Comparison of ENCODE assay signal across 9 mouse cellular contexts in the genomic region with DNA sequence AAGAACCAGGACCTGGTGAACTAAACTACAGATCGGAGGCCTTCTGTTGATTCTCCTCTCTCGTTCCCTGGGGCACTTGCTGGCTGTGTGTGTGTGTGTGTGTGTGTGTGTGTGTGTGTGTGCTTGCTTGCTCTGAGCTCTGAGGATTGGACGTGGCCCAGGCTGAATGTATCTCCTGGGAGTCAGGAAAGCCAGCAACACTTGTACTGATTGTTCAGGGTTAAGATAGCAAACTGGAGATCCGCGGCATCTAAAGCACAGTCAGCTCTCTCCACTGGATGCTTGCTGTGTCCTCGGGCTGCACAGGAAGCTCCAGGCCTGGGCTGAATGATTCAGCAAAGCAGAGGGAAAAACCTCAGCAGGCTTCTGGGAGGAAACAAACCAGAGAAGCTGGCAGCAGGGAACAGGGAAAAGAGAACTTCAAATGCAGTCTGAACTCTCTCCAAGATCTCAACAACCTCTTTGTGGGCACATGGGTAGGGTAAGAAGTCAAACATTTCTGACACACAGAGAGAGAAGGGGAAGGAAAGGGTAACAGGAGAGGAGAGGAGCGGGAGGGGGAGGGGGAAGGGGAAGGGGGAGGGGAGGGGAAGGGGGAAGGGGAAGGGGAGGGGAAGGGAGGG. TPM values are rescaled to one million over a fixed set of nuclear protein-coding genes. Genes with fewer than 3 reads are reported as not detected.
DNase-seq lines count a peak whose midpoint lies in the region; ATAC-seq lines count a peak whose summit lies in the region.
"Had no signal": no experiment of that assay in that cellular context is flagged by ENCODE, and none has a peak within 500 bp of the region (broad histone marks: within the 10 kb centered on the region; RNA-seq: fewer than 3 reads in every experiment).

No protein-coding gene starts in this region.

- intact Hi-C loops in heart, postnatal 10 days (cut with DNase I): no loop called here

- no peak for DNase-seq in frontal cortex, postnatal 36 days (ENCODE audit: low spot score in 2 of 2)
- peak; percentile 10 for DNase-seq in adrenal gland, adult 2 months
- peak; percentile 17 for DNase-seq in embryonic facial prominence, embryonic 11.5 days (ENCODE audit: low spot score)
- peak; percentile 62 to 68 for DNase-seq in heart, postnatal 10 days
- DNase-seq in neural tube, embryonic 10.5 days (ENCODE audit: extremely low spot score, low spot score): peak; percentile 17
- DNase-seq in ovary, postnatal 14 days (ENCODE audit: low spot score): no peak

- H3K4me3 ChIP-seq in embryonic facial prominence, embryonic 11.5 days (ENCODE audit: low read depth, low read length): no peak overlapping the region

- no peaks in the 10 kb centered on the region for H3K27me3 ChIP-seq in embryonic facial prominence, embryonic 11.5 days (ENCODE audit: control insufficient read depth, insufficient read depth, low read length)

- no peaks in the 10 kb centered on the region for H3K9me3 ChIP-seq in embryonic facial prominence, embryonic 11.5 days (replicated peaks; ENCODE audit: control insufficient read depth, low read length)

- no peak overlapping the region for H3K9ac ChIP-seq in embryonic facial prominence, embryonic 11.5 days (replicated peaks; ENCODE audit: low read length)

- ATAC-seq in frontal cortex, adult (ENCODE audit: low TSS enrichment): peak; percentile 79
- ATAC-seq in embryonic facial prominence, embryonic 11.5 days (replicated peaks; ENCODE audit: insufficient number of reproducible peaks, low FRiP score, low TSS enrichment, low read depth): peak; percentile 62; the same call in 1 of the 2 replicates
- no peak for ATAC-seq in erythroblast, adult 5-6 weeks (replicated peaks; ENCODE audit: low FRiP score, poor library complexity, severe bottlenecking)

- WGBS in embryonic facial prominence, embryonic 11.5 days: 10% methylated on average over 6 of the region's 7 CpGs

- no peaks in the 10 kb centered on the region for H3K4me1 ChIP-seq in embryonic facial prominence, embryonic 11.5 days (ENCODE audit: control insufficient read depth, insufficient read depth, low read length)

- H3K4me2 ChIP-seq in embryonic facial prominence, embryonic 11.5 days (ENCODE audit: low read depth, low read length): no peak overlapping the region

- no peak overlapping the region for H3K27ac ChIP-seq in embryonic facial prominence, embryonic 11.5 days (replicated peaks; ENCODE audit: low read depth, low read length)

- no peaks in the 10 kb centered on the region for H3K36me3 ChIP-seq in embryonic facial prominence, embryonic 11.5 days (replicated peaks; ENCODE audit: control insufficient read depth, insufficient read depth, low read depth, low read length)

RNA-seq across cellular contexts. Expression of gene Gm10118, which starts 27.2 kb away (rescaled TPM):
- not detected for total RNA-seq in adrenal gland, adult 2 months (2021)
- not detected in 2 replicates for polyA plus RNA-seq in adrenal gland, adult 2 months (2012; rRNA removed)
- not detected in 2 replicates for polyA plus RNA-seq in embryonic facial prominence, embryonic 11.5 days (2014; fragmentation: Nextera tagmentation; extraction: Ambion mirVana)
- total RNA-seq in heart, postnatal 10 days (2021): not detected
- total RNA-seq in erythroblast, adult 5-6 weeks (2015; ENCODE audit: low replicate concordance): not detected in 2 replicates
- not detected in 2 replicates for total RNA-seq in erythroblast, adult 5-6 weeks (2017; ENCODE audit: low replicate concordance)
- total RNA-seq: liver, adult 2 months had no signal
- polyA plus RNA-seq: liver, adult 2 months had no signal

Comparison
In these comparisons a context has a peak if more than half of its experiments do, and no peak if none do; other contexts are left out.
1. DNase-seq: peak in adrenal gland, adult 2 months (single experiment), embryonic facial prominence, embryonic 11.5 days (single experiment), heart, postnatal 10 days (2 of 2) and neural tube, embryonic 10.5 days (single experiment); none in frontal cortex, postnatal 36 days (0 of 2) and ovary, postnatal 14 days (single experiment).